Mouse (Mus musculus) bone marrow, adult 2 months (tissue): ENCODE results near the gene Acadvl.

Source experiments
- CTCF ChIP-seq: fragments of 200-500 bp; IDR thresholded peaks from 2 replicates; pipeline ENCODE4 v1.5.1; 2011; ENCODE audit warnings: low read length, control low read depth; ENCODE audit not compliant: control insufficient read depth, insufficient read depth
- POLR2A ChIP-seq: fragments of 200-500 bp; IDR thresholded peaks from 2 replicates; pipeline ENCODE4 v1.6.1; 2011; ENCODE audit warnings: low read depth, mild to moderate bottlenecking, control low read depth, low read length, borderline replicate concordance; ENCODE audit not compliant: control insufficient read depth

DNA sequence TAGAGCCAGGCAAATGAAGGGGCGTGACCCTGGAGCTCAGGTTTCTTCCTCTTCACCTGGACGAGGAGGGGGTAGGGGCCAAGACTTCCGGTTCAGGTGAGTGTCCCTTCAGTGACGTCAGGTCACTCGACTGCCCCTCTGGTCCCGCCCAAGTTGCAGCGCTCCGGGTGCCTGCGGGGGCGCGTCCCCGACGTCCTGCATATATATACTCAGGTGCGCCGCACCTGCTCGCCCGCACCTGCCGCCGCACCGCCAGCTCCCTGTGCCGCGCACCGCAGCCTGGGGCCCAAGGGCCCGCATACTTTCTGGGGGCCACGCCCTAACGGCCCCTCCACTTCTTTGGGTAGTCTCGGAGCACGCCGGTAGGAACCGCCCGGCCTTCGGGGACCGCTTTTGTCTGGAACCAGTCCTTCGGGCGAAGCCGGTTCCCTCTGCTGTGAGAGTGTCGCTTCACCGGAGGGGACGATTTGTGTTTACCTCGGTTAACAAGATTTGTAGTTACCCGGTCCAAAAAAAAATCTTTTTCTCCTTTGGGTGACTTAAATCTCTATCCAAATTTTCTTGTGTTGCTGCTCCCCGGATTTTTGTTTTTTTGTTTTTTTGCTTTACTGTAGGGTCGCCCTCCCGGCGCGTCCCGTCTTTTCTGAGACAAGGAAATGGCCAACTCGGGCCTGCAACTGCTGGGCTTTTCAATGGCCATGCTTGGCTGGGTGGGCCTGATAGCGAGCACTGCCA is 49.8 kb downstream of the Acadvl start:
- TF ChIP-seq CTCF, result no peak
- no peak for TF ChIP-seq POLR2A
